Mouse (Mus musculus): ENCODE measurements at regions not wholly inside any gene's neighbourhood (a gene's known extent, or its start where the extent isn't known, plus 50 kb on each side); places are given as distances from the start of the nearest gene placed in this dataset.
"Not testable (repeated sequence)": the region's sequence is repeated elsewhere in the genome, so short reads cannot be mapped to it uniquely, and the experiment has no call there.

GRCm38 (mm10) chr15:44851346-44852064 lies 4717.3 kb downstream of the 9330182O14Rik start:
- 11% methylated on average over 5 of the region's 5 CpGs for WGBS
- no peaks in the 10 kb centered on the region for H3K36me3 ChIP-seq
- H3K27me3 ChIP-seq: no peaks in the 10 kb centered on the region
- ATAC-seq (ENCODE audit: low FRiP score, low read depth): peak; percentile 54; the same call in 1 of the 2 replicates
- H3K9ac ChIP-seq: no peak overlapping the region
- no peaks in the 10 kb centered on the region for H3K9me3 ChIP-seq
- no peak overlapping the region for H3K4me3 ChIP-seq
- H3K27ac ChIP-seq (replicated peaks): no peak overlapping the region
- H3K4me1 ChIP-seq (replicated peaks): no peaks in the 10 kb centered on the region
- no peak overlapping the region for H3K4me2 ChIP-seq

- ATAC-seq (ENCODE audit: low FRiP score, low read depth): no peak
- Histone ChIP-seq H3K4me1 (replicated peaks) (no peaks in the 10 kb centered on the region), H3K4me3 (no peak overlapping the region), H3K4me2 (no peak overlapping the region), H3K36me3 (no peaks in the 10 kb centered on the region), H3K9me3 (no peaks in the 10 kb centered on the region), H3K27me3 (no peaks in the 10 kb centered on the region), H3K27ac (replicated peaks) (no peak overlapping the region), H3K9ac (no peak overlapping the region)
- 61% methylated on average over 1 of the region's 1 CpGs for WGBS
Measured at GRCm38 (mm10) chr15:44857080-44857479, 4722.9 kb downstream of the 9330182O14Rik start.

- Histone ChIP-seq H3K4me2 (no peak overlapping the region), H3K9me3 (no peaks in the 10 kb centered on the region), H3K9ac (no peak overlapping the region), H3K4me3 (no peak overlapping the region), H3K27me3 (no peaks in the 10 kb centered on the region), H3K36me3 (no peaks in the 10 kb centered on the region), H3K27ac (replicated peaks) (no peak overlapping the region), H3K4me1 (replicated peaks) (no peaks in the 10 kb centered on the region)
- no peak for ATAC-seq (ENCODE audit: low FRiP score, low read depth)
- 60% methylated on average over 3 of the region's 3 CpGs for WGBS
Measured at GRCm38 (mm10) chr15:44859369-44859768, 4725.2 kb downstream of the 9330182O14Rik start.

GRCm38 (mm10) chr15:44860204-44860806 lies 4726.1 kb downstream of the 9330182O14Rik start:
- H3K9ac ChIP-seq: no peak overlapping the region
- H3K9me3 ChIP-seq: no peaks in the 10 kb centered on the region
- ATAC-seq (ENCODE audit: low FRiP score, low read depth): no peak
- no peak overlapping the region for H3K4me2 ChIP-seq
- no peaks in the 10 kb centered on the region for H3K36me3 ChIP-seq
- H3K4me3 ChIP-seq: no peak overlapping the region
- H3K4me1 ChIP-seq (replicated peaks): no peaks in the 10 kb centered on the region
- H3K27ac ChIP-seq (replicated peaks): no peak overlapping the region
- no peaks in the 10 kb centered on the region for H3K27me3 ChIP-seq
- 52% methylated on average over 1 of the region's 1 CpGs for WGBS

GRCm38 (mm10) chr15:44868537-44868936 lies 4734.4 kb downstream of the 9330182O14Rik start:
- Histone ChIP-seq H3K4me2 (no peak overlapping the region), H3K9me3 (no peaks in the 10 kb centered on the region), H3K4me1 (replicated peaks) (no peaks in the 10 kb centered on the region), H3K36me3 (no peaks in the 10 kb centered on the region), H3K9ac (no peak overlapping the region), H3K27ac (replicated peaks) (no peak overlapping the region), H3K27me3 (no peaks in the 10 kb centered on the region), H3K4me3 (no peak overlapping the region)
- no peak for ATAC-seq (ENCODE audit: low FRiP score, low read depth)
- 85% methylated on average over 3 of the region's 3 CpGs for WGBS

GRCm38 (mm10) chr15:44869023-44869422 lies 4734.9 kb downstream of the 9330182O14Rik start:
- no peaks in the 10 kb centered on the region for H3K36me3 ChIP-seq
- H3K27ac ChIP-seq (replicated peaks): no peak overlapping the region
- no peak overlapping the region for H3K4me3 ChIP-seq
- H3K9ac ChIP-seq: no peak overlapping the region
- no peak overlapping the region for H3K4me2 ChIP-seq
- H3K27me3 ChIP-seq: no peaks in the 10 kb centered on the region
- 77% methylated on average over 4 of the region's 4 CpGs for WGBS
- no peaks in the 10 kb centered on the region for H3K4me1 ChIP-seq (replicated peaks)
- H3K9me3 ChIP-seq: no peaks in the 10 kb centered on the region
- ATAC-seq (ENCODE audit: low FRiP score, low read depth): no peak

GRCm38 (mm10) chr15:44869672-44870071 lies 4735.5 kb downstream of the 9330182O14Rik start:
- no peaks in the 10 kb centered on the region for H3K36me3 ChIP-seq
- no peak for ATAC-seq (ENCODE audit: low FRiP score, low read depth)
- WGBS: 80% methylated on average over 2 of the region's 2 CpGs

GRCm38 (mm10) chr15:44870934-44871333 lies 4736.8 kb downstream of the 9330182O14Rik start:
- not testable (repeated sequence) for H3K27ac ChIP-seq (replicated peaks); H3K27me3 ChIP-seq; ATAC-seq (ENCODE audit: low FRiP score, low read depth); H3K4me2 ChIP-seq; H3K9me3 ChIP-seq; H3K36me3 ChIP-seq; H3K4me3 ChIP-seq; H3K4me1 ChIP-seq (replicated peaks); H3K9ac ChIP-seq
- WGBS: 81% methylated on average over 3 of the region's 3 CpGs

More at GRCm38 (mm10) chr15:44869672-44870071, 4735.5 kb downstream of the 9330182O14Rik start:
- no peak overlapping the region for H3K9ac ChIP-seq
- H3K27me3 ChIP-seq: no peaks in the 10 kb centered on the region
- H3K9me3 ChIP-seq: no peaks in the 10 kb centered on the region
- H3K4me1 ChIP-seq (replicated peaks): no peaks in the 10 kb centered on the region
- H3K4me3 ChIP-seq: no peak overlapping the region
- H3K4me2 ChIP-seq: no peak overlapping the region
- H3K27ac ChIP-seq (replicated peaks): no peak overlapping the region

GRCm38 (mm10) chr15:44882219-44882618 lies 4748.1 kb downstream of the 9330182O14Rik start:
- no peak for ATAC-seq (ENCODE audit: low FRiP score, low read depth)
- no peaks in the 10 kb centered on the region for H3K27me3 ChIP-seq
- 87% methylated on average over 4 of the region's 4 CpGs for WGBS

GRCm38 (mm10) chr15:44891544-44891943 lies 4757.4 kb downstream of the 9330182O14Rik start:
- Histone ChIP-seq H3K9ac (no peak overlapping the region), H3K36me3 (no peaks in the 10 kb centered on the region), H3K27me3 (no peaks in the 10 kb centered on the region), H3K27ac (replicated peaks) (no peak overlapping the region), H3K4me3 (no peak overlapping the region), H3K4me1 (replicated peaks) (no peaks in the 10 kb centered on the region), H3K4me2 (no peak overlapping the region), H3K9me3 (no peaks in the 10 kb centered on the region)
- 53% methylated on average over 1 of the region's 1 CpGs for WGBS
- no peak for ATAC-seq (ENCODE audit: low FRiP score, low read depth)

More at GRCm38 (mm10) chr15:44882219-44882618, 4748.1 kb downstream of the 9330182O14Rik start:
- H3K4me1 ChIP-seq (replicated peaks): no peaks in the 10 kb centered on the region
- H3K27ac ChIP-seq (replicated peaks): no peak overlapping the region
- no peak overlapping the region for H3K4me2 ChIP-seq
- no peak overlapping the region for H3K4me3 ChIP-seq
- no peak overlapping the region for H3K9ac ChIP-seq
- H3K36me3 ChIP-seq: no peaks in the 10 kb centered on the region
- H3K9me3 ChIP-seq: no peaks in the 10 kb centered on the region

GRCm38 (mm10) chr15:44896220-44896619 lies 4762.1 kb downstream of the 9330182O14Rik start:
- Histone ChIP-seq H3K4me1 (replicated peaks) (no peaks in the 10 kb centered on the region), H3K36me3 (no peaks in the 10 kb centered on the region), H3K27me3 (no peaks in the 10 kb centered on the region), H3K4me3 (no peak overlapping the region), H3K9me3 (no peaks in the 10 kb centered on the region), H3K4me2 (no peak overlapping the region), H3K9ac (no peak overlapping the region), H3K27ac (replicated peaks) (no peak overlapping the region)
- 72% methylated on average over 1 of the region's 1 CpGs for WGBS
- no peak for ATAC-seq (ENCODE audit: low FRiP score, low read depth)

- WGBS: 86% methylated on average over 1 of the region's 1 CpGs
- Histone ChIP-seq H3K9me3 (no peaks in the 10 kb centered on the region), H3K27ac (replicated peaks) (no peak overlapping the region), H3K27me3 (no peaks in the 10 kb centered on the region), H3K36me3 (no peaks in the 10 kb centered on the region), H3K4me2 (no peak overlapping the region), H3K4me3 (no peak overlapping the region), H3K9ac (no peak overlapping the region), H3K4me1 (replicated peaks) (no peaks in the 10 kb centered on the region)
- ATAC-seq (ENCODE audit: low FRiP score, low read depth): no peak
Measured at GRCm38 (mm10) chr15:44897572-44897971, 4763.4 kb downstream of the 9330182O14Rik start.

Measured in hindbrain, embryonic 15.5 days (tissue).